Comparison of ENCODE assay signal across 11 mouse cellular contexts in genomic region chr6:94779213-94779612, GRCm38 (mm10).
"Had no signal": no experiment of that assay in that cellular context is flagged by ENCODE, and none has a peak within 500 bp of the region (broad histone marks: within the 10 kb centered on the region; RNA-seq: fewer than 3 reads in every experiment).

No protein-coding gene starts in this region.

- H3K9ac ChIP-seq: limb, embryonic 15.5 days; liver, embryonic 15.5 days; lung, embryonic 15.5 days; midbrain, embryonic 12.5 days had no signal

- H3K9me3 ChIP-seq: limb, embryonic 15.5 days; liver, embryonic 15.5 days; lung, embryonic 15.5 days; midbrain, embryonic 12.5 days had no signal

- ATAC-seq: midbrain, embryonic 16.5 days had no signal

- DNase-seq: layer of hippocampus, adult 9-11 months; layer of hippocampus, postnatal 36 days; right cerebral cortex, postnatal 4 days; spleen, adult 18-20 months; thymus, postnatal 25 days had no signal

- H3K27ac ChIP-seq: kidney, postnatal 0 days; liver, embryonic 15.5 days; lung, embryonic 15.5 days; midbrain, embryonic 12.5 days had no signal

- H3K4me2 ChIP-seq: limb, embryonic 15.5 days; liver, embryonic 15.5 days; lung, embryonic 15.5 days; midbrain, embryonic 12.5 days had no signal

- H3K4me3 ChIP-seq: limb, embryonic 15.5 days; liver, embryonic 15.5 days; lung, embryonic 15.5 days; midbrain, embryonic 12.5 days had no signal

- H3K36me3 ChIP-seq: limb, embryonic 15.5 days; liver, embryonic 15.5 days; lung, embryonic 15.5 days; midbrain, embryonic 12.5 days had no signal

- H3K27me3 ChIP-seq: limb, embryonic 15.5 days; lung, embryonic 15.5 days; midbrain, embryonic 12.5 days had no signal
